Mouse (Mus musculus): ENCODE measurements around the gene Nmrk1. TPM values are rescaled to one million over a fixed set of nuclear protein-coding genes. Genes with fewer than 3 reads are reported as not detected.

Gene Nmrk1
- polyA plus RNA-seq, 1 experiment from 2014 or later = 8.7 TPM

- Histone ChIP-seq H3K27me3 (replicated peaks; ENCODE audit: low read depth, poor library complexity, severe bottlenecking) (no peaks in the 10 kb centered on the region), H3K4me1 (no peaks in the 10 kb centered on the region), H3K36me3 (replicated peaks) (peaks cover 42% of the 10 kb centered on the region), H3K27ac (replicated peaks) (no peak overlapping the region), H3K9me3 (no peaks in the 10 kb centered on the region), H3K4me3 (no peak overlapping the region)
- 92% methylated on average over 3 of the region's 3 CpGs for WGBS
- DNase-seq (ENCODE audit: low spot score) = no peak
These were observed 63.4 kb downstream of the Nmrk1 start for GRCm38 (mm10) chr19:18695116-18695515.

- Histone ChIP-seq H3K9me3 (no peaks in the 10 kb centered on the region), H3K27me3 (replicated peaks; ENCODE audit: low read depth, poor library complexity, severe bottlenecking) (no peaks in the 10 kb centered on the region), H3K4me1 (no peaks in the 10 kb centered on the region), H3K27ac (replicated peaks) (no peak overlapping the region), H3K4me3 (no peak overlapping the region), H3K36me3 (replicated peaks) (peaks cover 46% of the 10 kb centered on the region)
- WGBS = 83% methylated on average over 1 of the region's 1 CpGs
- DNase-seq (ENCODE audit: low spot score) = no peak
These were observed 63.8 kb downstream of the Nmrk1 start for GRCm38 (mm10) chr19:18695552-18695951.

Other genes with a start within 250 kb of the Nmrk1 start
- gene Ostf1, start 127 bp upstream of the Nmrk1 start, polyA plus RNA-seq (2016; fragmentation: Nextera tagmentation; extraction: Ambion mirVana) = 35.0 and 37.0 TPM in 2 replicates
- gene Carnmt1, start 38.8 kb downstream of the Nmrk1 start, polyA plus RNA-seq (2016; fragmentation: Nextera tagmentation; extraction: Ambion mirVana) = 27.8 and 29.9 TPM in 2 replicates
- 33.7 and 34.3 TPM in 2 replicates for gene D030056L22Rik, start 81.2 kb downstream of the Nmrk1 start, polyA plus RNA-seq (2016; fragmentation: Nextera tagmentation; extraction: Ambion mirVana)
- gene Trpm6, start 118.0 kb downstream of the Nmrk1 start, polyA plus RNA-seq (2016; fragmentation: Nextera tagmentation; extraction: Ambion mirVana) = 0.21 and 0.41 TPM in 2 replicates